Mouse (Mus musculus): ENCODE measurements around the gene Sipa1l3.

Sipa1l3 gene

DNA sequence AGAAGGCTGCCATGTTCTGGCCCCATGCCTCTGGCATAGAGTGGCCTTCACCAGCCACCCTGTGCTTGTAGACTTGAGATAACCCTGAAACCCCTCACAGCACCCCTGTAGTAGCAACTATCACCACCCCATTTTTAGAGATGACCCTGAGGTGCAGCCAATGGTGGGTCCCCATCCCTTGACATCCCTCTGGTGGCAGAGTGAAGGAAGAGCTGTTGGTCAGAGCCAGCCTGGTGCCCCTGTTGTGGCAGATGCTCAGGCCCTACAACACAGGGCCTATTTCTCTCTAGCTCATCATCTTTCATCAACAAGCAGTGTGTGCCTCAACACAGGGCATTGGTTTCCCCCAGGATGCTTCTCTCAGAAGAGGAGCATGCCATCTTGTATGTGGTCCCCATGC, 183.2 kb downstream of the Sipa1l3 start:
- in situ Hi-C loops (cut with MboI) = no loop called here

DNA sequence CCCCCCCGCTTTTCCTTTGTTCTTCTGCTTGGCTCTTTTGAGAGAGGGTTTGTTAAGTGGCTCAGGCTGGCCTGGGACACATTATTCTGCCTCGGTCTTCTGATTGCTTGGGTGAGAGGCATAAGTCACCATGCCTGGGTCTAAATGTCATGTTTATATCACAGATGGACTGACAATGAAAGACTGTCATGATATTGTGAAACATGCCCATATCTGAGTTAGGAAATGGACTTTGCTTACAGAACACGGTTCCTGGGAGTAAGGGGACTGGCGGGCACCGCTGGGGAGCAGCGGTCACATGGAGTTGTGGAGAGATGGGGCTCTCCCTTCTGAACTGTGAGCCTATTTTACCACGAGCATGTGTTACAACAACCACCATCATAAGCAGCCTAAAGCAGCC, 184.3 kb downstream of the Sipa1l3 start:
- in situ Hi-C loops (cut with MboI) = no loop called here

DNA sequence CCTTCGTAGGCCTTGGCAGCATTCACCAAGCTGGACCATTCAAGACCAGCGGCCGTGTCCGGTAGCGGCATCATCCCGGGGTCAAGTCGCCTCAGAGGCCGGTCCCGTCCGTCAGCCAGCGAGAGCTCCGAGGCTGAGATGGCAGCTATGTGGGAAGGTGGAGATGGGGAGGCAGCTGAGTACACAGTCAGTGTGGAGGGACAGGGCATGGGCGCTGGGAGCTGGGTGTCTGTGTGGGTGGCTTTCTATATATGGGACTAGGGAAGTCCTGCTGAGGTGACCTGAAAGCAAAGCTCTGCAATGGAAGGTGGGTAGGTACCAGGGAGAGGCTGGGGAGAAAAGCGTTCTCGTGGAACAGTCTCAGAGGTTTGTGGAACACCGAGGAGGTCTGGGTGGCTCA, 189.5 kb downstream of the Sipa1l3 start:
- in situ Hi-C loops (cut with MboI) = no loop called here

DNA sequence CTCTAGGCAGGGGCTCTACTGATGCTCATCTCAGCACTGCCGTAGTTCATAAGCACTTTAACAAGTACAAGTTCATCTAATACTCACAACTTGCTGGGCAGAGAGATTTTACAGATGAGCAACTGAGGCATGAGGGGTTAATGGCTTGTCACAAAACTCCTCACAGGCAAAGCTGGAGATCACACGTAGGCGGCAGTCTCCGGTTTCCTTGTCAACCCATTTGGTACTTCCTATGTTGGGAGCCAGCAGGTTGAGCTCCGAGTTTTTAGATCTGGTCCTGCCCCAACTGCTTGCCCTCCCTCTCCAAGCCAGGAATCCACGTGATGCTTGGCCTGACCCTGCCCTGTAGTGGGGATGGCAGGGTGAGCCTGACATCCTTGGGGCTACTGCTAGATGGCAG, 191.4 kb downstream of the Sipa1l3 start:
- in situ Hi-C loops (cut with MboI) = no loop called here

DNA sequence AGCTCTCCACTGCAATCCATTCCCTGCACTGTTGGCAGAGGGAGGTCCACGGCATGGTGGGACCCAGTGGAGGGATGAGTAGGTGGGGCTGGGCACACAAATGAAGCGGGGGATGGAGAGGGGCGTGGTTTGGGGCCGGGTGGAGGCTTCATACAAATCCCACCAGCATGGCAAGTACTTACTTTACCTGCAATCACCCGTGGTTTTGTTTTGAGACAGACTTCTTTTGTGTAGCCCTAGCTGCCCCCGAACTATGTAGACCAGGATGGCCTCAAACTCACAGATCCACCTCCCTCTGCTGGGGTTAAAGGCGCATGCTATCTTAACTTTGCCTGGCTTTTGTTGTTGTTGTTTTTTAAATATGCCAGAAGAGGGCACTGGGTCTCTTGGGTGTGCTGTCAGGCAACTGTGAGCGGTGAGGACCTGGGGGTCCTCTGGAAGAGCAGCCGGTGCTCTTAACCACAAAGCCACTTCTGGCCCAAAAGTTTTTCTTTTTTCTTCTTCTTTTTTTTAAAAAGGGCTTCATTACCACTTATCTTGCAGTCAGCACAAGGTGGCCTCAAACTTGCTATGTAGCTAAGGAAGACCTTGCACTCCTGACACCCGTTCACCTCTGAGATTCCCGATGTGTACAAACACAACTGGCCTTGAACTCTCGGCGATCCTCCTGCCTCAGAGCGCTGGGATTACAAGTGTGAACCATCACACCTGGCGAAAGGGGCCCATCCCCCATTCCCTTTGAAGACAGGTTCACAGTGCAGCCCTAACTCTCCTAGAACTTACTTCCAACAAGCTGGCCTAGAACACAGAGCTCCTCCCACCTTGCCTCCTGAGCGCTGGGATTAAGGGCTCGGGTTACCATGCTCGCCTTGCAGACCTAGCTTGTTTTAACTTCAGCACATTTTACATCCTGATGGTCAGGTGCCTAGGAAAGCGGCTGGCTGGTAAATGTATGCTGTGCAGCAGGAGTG, 198.8 kb downstream of the Sipa1l3 start:
- in situ Hi-C loops (cut with MboI) = no loop called here

DNA sequence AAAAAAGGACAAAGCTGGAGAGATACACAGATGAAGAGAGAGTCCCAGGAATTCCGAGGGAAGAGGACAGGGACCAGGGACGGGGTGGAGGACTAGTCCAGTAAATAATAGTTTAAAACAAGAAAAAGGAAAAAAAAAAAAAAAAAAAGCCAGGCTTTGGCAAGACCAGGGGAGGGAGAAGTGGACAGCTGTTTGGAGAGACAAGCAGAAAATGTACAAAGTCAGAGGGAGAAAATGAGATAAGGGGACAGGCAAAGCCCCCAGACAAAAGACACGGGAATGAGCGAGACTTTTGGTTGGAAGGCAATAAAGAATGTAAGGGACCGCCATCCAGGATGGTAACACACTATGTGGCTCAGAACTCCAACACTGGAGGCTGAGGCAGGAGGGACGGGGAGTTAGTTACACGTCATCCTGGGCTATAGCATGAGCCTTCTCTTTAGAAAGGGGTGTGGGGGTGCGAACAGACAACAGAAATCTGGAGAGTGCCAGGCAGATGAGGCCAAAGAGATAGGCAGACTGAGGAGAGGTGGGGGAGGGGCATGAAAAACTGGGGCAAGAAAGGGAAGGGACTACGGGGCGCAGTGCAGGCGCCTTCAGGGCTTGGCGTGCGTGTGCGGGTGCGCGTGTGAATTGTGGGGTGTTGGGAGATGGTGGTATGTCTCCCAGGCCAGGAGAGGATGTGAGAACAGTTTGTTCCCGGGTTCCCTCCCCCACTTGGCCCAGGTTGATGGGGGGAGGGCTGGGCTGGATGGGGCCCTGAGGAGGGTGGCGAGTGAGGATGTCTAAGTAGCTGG, 200.1 kb downstream of the Sipa1l3 start:
- in situ Hi-C loops (cut with MboI) = no loop called here

DNA sequence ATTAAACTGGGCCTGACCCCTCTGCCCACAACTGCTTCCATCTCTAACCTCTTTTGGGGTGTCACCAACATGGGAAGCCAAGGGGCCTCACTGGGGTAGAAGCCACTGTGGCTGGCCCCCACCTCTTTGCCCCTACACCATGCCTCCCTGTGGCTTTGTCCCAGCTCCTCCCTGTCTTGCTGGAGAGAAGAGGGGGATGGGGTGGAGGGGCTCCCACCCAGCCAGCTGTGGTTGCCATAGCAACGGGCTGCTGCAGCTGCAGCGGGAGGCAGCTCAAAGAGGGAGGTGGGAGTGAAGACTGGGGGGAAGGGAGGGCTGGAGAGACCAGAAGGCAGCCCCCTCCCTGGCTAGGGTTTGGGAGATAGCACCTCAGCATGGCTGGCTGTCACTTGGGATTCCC, 200.9 kb downstream of the Sipa1l3 start:
- in situ Hi-C loops (cut with MboI) = no loop called here

DNA sequence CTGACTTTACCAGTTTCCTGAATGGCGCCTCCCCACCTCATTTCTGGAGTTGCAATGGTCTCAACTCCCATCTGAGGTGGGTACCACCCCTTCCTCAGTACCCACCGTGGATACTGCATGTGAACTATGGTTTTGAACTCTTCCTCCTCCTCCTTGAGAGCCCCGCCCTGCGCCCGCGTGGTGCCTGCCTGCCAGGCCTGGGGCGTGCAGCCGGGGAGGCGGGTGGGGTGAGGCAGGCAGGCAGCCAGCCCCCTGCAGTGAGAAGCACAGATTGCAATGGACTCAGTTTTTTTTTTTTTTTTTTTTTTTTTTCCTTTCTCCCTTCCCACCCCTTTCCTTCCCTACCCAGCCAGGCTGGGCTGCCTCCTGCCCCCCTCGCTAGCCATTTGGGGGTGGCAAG, 201.5 kb downstream of the Sipa1l3 start:
- in situ Hi-C loops (cut with MboI) = no loop called here

DNA sequence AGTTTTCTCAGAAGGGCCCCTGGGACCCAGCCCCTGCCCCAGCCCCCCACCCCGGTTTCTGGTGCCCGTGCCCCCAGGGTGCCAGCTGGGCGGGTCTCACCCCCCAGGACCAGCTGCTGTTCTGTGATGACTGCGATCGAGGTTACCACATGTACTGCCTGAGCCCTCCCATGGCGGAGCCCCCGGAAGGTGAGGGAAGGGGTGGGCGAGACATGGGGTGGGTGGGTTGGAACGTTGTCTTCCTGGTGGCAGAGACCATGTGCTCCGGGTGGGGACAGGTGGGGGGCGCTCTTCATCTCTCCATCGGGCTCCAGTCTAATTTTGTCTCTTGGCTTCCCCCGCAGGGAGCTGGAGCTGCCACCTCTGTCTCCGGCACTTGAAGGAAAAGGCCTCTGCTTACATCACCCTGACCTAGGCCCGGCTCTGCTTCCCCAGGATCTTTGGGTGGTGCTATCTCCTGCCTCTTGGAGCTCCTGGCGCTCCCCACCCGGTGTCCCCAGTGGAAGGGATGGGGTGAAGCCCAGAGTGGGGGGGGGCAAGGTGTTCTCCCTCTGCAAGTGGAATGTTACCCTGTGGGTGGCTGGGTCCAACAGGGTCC, 202.2 kb downstream of the Sipa1l3 start:
- in situ Hi-C loops (cut with MboI) = no loop called here

DNA sequence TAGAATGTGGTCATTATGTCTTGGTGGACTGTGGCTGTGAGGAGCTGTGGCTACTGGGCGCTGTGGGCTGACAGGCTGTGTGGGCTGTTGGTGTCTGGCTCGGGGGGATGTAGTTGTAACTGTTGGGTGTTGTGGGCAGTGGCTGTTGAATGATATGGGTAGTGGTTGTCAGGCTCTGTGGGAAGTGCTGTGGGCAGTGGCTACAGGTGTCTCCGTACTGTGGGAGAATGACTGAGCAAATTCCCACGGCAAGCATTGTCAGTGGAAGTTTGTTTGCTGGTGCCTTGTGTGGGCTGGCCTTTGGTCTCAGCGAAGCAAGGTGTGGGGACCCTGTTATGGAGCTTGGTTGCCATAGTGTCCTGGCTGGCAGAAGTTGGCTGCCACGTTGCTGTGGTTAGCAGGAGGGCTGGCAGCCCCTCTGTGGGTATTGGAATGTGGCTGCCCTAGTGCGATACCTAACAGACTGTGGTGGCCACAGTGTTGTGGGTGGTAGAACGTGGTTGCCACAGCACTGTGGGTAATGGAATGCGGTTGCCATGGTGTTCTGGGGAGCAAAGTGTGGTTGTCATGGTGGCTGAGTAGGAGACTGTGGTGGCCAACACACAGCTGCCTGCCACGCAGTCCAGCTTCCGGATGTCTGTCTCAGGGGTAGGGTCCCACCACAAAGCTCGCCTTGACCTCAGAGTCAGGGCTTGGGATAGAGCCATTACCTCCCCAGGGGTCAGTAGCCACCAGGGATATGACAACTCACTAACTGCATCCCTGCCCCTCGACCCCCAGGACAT, 203.4 kb downstream of the Sipa1l3 start:
- in situ Hi-C loops (cut with MboI) = no loop called here

DNA sequence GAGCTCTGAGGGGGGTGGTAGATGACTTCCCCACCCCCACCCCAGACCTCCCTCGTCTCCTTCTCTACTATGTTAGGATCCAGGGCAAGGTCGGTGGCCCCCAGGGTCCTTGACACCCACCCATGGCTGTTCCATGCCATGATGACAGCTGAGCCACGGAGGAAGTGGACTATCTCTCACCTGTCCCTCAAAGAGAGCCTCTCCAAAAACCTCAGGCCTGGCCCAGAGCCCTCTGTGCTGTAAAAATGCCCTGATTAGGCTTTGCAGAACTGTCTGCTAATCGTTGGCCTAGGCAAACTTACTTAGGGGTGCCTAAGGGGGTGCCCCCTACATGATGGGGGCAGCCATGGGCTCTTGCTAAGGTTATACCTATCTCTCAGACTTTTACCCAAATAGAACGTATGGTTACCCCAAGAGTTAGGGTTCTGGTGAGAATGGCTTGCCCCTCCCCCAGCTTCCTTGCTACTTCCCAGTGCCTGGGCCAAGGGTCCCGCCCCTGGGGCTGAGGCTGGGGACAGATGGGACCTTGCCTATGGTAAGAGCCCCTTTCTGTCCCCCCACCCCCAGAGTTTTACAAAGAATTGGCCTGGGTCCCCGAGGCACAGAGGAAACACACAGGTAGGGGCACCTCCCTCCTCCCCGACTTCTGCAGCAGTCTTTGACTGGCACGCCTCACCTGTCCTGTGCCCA, 204.7 kb downstream of the Sipa1l3 start:
- in situ Hi-C loops (cut with MboI) = no loop called here

DNA sequence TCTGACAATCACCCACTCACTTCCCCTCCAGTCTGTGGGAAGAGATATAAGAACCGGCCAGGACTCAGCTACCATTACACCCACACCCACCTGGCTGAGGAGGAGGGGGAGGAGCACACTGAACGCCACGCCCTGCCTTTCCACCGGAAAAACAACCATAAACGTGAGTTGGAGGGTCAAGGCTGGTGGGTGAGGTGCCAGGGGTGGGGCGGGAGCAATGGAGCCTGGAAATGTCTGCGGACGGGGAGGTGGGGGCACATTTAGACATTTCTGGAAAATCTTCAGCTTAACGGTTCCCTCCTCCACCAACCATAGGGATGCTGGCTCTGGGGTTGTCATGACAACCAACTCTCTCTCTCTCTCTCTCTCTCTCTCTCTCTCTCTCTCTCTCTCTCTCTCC, 205.4 kb downstream of the Sipa1l3 start:
- in situ Hi-C loops (cut with MboI) = no loop called here

DNA sequence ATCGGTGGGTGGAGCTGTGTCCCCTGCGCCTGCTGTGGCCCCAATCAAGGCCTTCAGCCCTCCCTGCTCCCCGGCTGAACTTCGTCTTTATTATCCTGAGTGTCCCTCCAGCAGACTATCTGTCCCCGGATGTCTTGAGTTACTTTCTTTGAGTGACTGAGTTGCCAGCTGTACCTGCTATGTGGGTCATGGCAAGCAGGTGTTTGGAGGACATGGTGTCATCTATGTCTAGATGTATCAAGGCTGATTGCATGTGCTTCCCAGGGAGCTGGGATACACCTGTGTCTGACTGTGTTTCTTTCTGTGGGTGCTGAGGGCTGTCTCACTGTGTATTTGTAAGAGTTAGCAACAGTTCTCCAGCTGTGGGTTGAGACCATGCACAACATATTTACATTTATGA, 208.7 kb downstream of the Sipa1l3 start:
- in situ Hi-C loops (cut with MboI) = no loop called here

DNA sequence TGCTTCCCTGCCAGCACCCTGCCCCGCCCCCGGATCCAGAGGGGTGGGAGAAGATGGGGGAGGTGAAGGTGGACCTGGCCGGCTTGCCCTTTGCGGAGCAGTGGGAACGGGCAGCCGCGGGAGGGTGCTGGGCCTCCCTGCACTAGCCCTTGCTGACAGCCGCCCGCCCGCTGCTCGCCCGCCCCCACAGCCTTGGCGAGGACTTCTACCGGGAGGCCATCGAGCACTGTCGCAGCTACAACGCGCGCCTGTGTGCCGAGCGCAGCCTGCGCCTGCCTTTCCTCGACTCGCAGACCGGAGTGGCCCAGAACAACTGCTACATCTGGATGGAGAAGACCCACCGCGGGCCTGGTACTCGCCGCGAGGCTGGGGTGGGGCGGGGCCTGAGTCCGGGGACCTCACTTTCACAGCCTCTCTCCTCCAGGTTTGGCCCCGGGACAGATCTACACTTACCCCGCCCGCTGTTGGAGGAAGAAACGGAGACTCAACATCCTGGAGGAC, 209.2 kb downstream of the Sipa1l3 start:
- in situ Hi-C loops (cut with MboI) = no loop called here

DNA sequence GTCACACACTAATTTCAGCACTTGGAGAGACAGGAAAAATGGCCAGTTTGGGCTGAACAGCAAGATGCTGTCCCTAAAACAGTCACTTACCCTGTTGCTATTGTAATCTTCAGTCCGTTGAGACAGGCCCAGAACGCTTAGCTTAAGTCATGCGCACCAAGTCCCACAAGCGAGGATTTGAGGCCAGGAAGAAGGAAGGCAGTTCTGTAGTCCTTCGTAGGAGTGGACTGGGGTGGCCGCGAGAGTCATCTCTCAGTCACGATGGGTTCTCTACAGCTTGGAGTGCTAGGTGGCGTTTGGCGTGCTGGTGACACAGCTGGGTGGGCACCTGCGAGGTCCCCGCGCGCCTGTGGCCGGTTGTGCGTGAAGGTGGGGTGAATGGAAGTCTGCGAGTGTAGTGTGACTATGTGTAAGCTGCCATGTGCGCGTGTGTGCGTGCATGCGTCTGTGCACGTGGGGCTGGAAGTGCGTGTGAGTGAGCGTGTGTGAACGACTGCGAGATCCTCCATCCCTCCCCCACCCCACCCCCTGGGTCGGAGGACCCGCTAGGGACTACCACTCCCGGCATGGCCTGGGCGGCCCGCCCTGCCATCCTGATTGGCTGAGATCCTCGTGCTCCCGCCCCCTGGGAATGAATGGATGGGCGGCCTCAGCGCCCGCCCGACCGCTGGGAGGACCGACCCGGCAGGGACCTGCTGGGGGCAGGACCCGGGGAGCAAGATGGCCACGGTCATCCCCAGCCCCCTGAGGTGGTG, 210.9 kb downstream of the Sipa1l3 start:
- in situ Hi-C loops (cut with MboI) = no loop called here

DNA sequence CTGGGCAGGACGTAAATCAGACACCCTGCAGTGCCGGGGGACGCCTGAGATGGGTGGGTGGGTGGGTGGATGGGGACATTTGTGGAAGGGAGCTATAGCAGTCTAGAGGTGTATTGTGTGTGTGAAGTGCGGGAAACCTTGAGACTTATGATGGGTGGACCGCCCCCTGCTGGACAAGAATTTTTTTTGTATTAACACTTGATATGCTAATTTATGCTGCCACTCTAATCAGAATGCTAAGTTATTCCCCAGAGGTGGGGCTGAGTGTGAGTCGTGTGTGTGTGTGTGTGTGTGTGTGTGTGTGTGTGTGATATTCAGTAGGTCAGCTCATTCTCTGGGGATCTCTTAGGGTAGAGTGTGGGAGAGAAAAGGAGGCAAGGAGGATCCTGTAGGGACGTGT, 211.8 kb downstream of the Sipa1l3 start:
- in situ Hi-C loops (cut with MboI) = no loop called here

DNA sequence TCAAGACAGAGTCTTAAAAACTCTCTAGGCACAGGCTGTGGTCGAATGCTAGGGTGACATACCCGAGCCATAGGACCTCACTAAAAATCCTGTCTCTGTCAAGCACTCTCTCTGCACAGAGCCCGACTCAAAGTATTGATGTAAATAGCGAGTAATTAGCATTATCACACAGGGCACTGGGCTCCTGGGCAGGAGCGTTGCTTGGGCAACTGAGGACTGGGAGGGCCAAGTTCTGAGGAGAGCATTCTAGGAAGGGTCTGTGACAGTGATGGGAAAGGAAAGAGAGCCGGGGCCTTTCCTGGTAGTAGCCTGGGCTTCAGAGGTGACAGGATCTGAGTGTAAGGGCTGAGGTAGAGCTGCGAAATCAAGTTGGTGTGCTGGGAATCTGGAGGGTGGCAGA, 212.3 kb downstream of the Sipa1l3 start:
- in situ Hi-C loops (cut with MboI) = no loop called here

DNA sequence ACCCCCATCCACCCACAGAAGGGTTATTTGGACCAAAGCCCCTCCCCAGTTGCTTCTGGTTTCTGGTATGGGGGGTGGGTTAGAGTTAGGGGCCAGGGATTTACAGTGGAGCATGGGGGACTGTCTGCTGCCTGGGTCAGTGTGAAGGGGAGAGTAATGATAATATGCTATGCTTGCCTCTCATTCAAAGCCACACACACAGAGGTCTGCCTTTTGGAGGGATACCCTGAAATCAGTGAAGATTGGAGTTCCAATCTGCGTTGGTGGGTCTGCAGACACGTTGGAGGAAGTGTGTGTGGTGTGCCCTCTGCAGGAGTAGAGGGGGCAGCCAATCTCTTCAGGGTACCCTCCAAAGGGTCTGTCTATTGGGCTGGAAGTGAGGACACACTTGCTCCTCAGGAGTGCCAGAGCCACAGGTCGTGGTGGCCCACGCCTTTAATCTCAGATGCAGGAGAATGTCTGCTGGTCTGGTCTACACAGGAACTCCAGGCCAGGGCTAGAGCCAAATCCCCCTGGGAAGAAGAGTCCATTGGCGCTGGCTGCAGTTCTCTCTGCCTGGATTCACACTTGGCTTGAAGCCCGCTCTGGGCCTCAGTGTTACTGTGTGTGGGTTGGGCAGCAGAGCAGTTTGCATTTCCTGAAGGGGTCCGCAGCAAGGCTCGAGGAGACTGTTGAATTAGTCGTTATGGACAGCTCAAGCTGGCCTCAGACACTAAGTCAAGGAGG, 213.0 kb downstream of the Sipa1l3 start:
- in situ Hi-C loops (cut with MboI) = no loop called here

DNA sequence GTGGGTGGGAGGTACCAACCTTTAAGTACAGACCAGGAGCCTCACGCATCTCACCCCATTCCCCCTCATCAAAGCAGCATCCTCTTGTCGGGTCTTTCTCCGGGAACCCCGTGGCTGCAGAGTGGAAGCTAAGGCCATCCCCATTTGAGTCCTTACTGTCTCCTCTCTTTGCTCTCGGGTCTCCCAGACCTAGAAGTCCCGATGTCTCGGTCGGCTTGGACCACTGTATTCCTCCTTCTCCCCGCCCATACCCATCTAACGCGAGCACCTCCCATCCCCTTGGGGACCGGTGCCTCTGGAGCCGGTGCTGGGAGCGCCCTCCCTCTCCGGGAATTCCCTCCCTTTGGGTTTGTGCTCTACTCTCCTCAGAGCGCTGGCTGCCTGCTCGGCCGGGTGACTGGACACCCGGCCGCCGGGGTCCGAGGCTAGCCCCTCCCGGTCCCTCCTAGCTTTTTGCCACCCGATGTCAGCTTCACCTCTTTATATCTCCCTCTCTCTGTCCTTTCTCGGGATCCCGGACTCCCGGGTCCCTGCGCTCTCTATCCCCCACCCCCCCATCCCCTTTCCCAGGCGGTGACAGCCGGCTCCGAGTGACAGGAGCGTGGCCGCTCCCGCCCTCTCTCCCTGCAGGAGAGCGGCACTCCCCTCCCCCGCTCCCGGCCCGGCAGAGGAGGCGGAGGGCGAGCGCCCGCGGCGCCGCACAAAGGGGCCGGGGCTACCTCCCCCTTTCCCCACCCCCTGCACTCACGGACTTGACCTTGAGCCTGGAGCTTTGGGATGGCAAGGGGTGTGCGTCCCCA, 213.8 kb downstream of the Sipa1l3 start:
- in situ Hi-C loops (cut with MboI) = no loop called here
